Mouse (Mus musculus): ENCODE data around the gene Gm10490. TPM values are rescaled to one million over a fixed set of nuclear protein-coding genes. Genes with fewer than 3 reads are reported as not detected.

Gene Gm10490
- not detected in 2 replicates for polyA plus RNA-seq (2012; rRNA removed)

GRCm38 (mm10) chrX:7909242-7909641, at the start of gene Gm10490:
TSS of gene Gm10490 (plus strand) at chrX:7909542.

GRCm38 (mm10) chrX:7878007-7878419, 31.3 kb upstream of the Gm10490 start, which contains the start of gene Pim2:
TSS of gene Pim2 (plus strand) at chrX:7878262.

GRCm38 (mm10) chrX:7883841-7884567, 25.3 kb upstream of the Gm10490 start, which contains the start of gene Slc35a2:
TSS of gene Slc35a2 (plus strand) at chrX:7884028.

GRCm38 (mm10) chrX:7898880-7899874, 10.2 kb upstream of the Gm10490 start, which contains the start of the genes Pqbp1 and Timm17b:
TSS of gene Pqbp1 (minus strand) at chrX:7899269.
TSS of gene Timm17b (plus strand) at chrX:7899357.

GRCm38 (mm10) chrX:7907735-7908134, 1.6 kb upstream of the Gm10490 start, which contains the start of gene Gm10491:
TSS of gene Gm10491 (minus strand) at chrX:7907835.

GRCm38 (mm10) chrX:7919601-7920383, 10.4 kb downstream of the Gm10490 start, which contains the start of gene Pcsk1n:
TSS of gene Pcsk1n (plus strand) at chrX:7919822.

GRCm38 (mm10) chrX:7928270-7928790, 19.0 kb downstream of the Gm10490 start, which contains the start of gene Eras:
TSS of gene Eras (minus strand) at chrX:7928607.

GRCm38 (mm10) chrX:7947108-7947899, 38.0 kb downstream of the Gm10490 start, which contains the start of gene Hdac6:
TSS of gene Hdac6 (minus strand) at chrX:7947889.

Other genes with a start within 250 kb of the Gm10490 start
- 24.8 and 27.6 TPM in 2 replicates for gene Plp2, start 238.2 kb upstream of the Gm10490 start, polyA plus RNA-seq (2012; rRNA removed)
- gene Magix, start 228.3 kb upstream of the Gm10490 start, polyA plus RNA-seq (2012; rRNA removed), result 0.03 and 0.07 TPM in 2 replicates
- 7.1 and 8.1 TPM in 2 replicates for gene Gpkow, start 212.4 kb upstream of the Gm10490 start, polyA plus RNA-seq (2012; rRNA removed)
- gene Wdr45, start 195.2 kb upstream of the Gm10490 start, polyA plus RNA-seq (2012; rRNA removed), result 12.3 and 12.8 TPM in 2 replicates
- 0.12 and 0.20 TPM in 2 replicates for gene Gm45208, start 187.3 kb upstream of the Gm10490 start, polyA plus RNA-seq (2012; rRNA removed)
- gene Praf2, start 181.1 kb upstream of the Gm10490 start, polyA plus RNA-seq (2012; rRNA removed), result 3.9 and 4.5 TPM in 2 replicates
- gene Ccdc120, start 158.6 kb upstream of the Gm10490 start, polyA plus RNA-seq (2012; rRNA removed), result 1.3 TPM in 2 replicates
- gene Tfe3, start 147.0 kb upstream of the Gm10490 start, polyA plus RNA-seq (2012; rRNA removed), result 3.6 and 5.0 TPM in 2 replicates
- gene Gripap1, start 119.8 kb upstream of the Gm10490 start, polyA plus RNA-seq (2012; rRNA removed), result 30.3 and 32.3 TPM in 2 replicates
- gene Kcnd1, start 87.3 kb upstream of the Gm10490 start, polyA plus RNA-seq (2012; rRNA removed), result 0.31 and 0.43 TPM in 2 replicates
- 24.6 and 36.1 TPM in 2 replicates for gene Otud5, start 68.2 kb upstream of the Gm10490 start, polyA plus RNA-seq (2012; rRNA removed)
- 2.7 and 3.1 TPM in 2 replicates for gene Pim2, start 31.3 kb upstream of the Gm10490 start, polyA plus RNA-seq (2012; rRNA removed)
- gene Slc35a2, start 25.5 kb upstream of the Gm10490 start, polyA plus RNA-seq (2012; rRNA removed), result 12.3 and 14.3 TPM in 2 replicates
- gene Pqbp1, start 10.3 kb upstream of the Gm10490 start, polyA plus RNA-seq (2012; rRNA removed), result 48.7 and 50.7 TPM in 2 replicates
- 17.0 and 19.4 TPM in 2 replicates for gene Timm17b, start 10.2 kb upstream of the Gm10490 start, polyA plus RNA-seq (2012; rRNA removed)
- gene Gm10491, start 1.7 kb upstream of the Gm10490 start, polyA plus RNA-seq (2012; rRNA removed), result not detected in 2 replicates
- gene Pcsk1n, start 10.3 kb downstream of the Gm10490 start, polyA plus RNA-seq (2012; rRNA removed), result 0.01 and 0.02 TPM in 2 replicates
- not detected in 2 replicates for gene Eras, start 19.1 kb downstream of the Gm10490 start, polyA plus RNA-seq (2012; rRNA removed)
- gene Hdac6, start 38.3 kb downstream of the Gm10490 start, polyA plus RNA-seq (2012; rRNA removed), result 10.6 and 11.4 TPM in 2 replicates
- 97.0 and 119 TPM in 2 replicates for gene Gata1, start 68.5 kb downstream of the Gm10490 start, polyA plus RNA-seq (2012; rRNA removed)
- gene Glod5, start 109.0 kb downstream of the Gm10490 start, polyA plus RNA-seq (2012; rRNA removed), result 0.09 TPM in 1 of 2 replicates, not detected in the other
- 27.8 and 33.8 TPM in 2 replicates for gene Suv39h1, start 165.2 kb downstream of the Gm10490 start, polyA plus RNA-seq (2012; rRNA removed)
- 9.5 and 11.2 TPM in 2 replicates for gene Was, start 181.0 kb downstream of the Gm10490 start, polyA plus RNA-seq (2012; rRNA removed)
- gene Wdr13, start 223.3 kb downstream of the Gm10490 start, polyA plus RNA-seq (2012; rRNA removed), result 14.9 and 16.9 TPM in 2 replicates
- 241 and 293 TPM in 2 replicates for gene Rbm3, start 236.3 kb downstream of the Gm10490 start, polyA plus RNA-seq (2012; rRNA removed)